Mouse (Mus musculus) liver, embryonic 18 days (tissue): Measurements from ENCODE around the gene Cdh26. TPM values are rescaled to one million over a fixed set of nuclear protein-coding genes. Genes with fewer than 3 reads are reported as not detected.

Experiments
- polyA plus RNA-seq: library from polyadenylated mRNA; depleted of rRNA; stranded (reverse); fragments of >200 nt; gene quantifications from 2 replicates; pipeline ENCODE4 v1.2.3, GENCODE M21; 2012; rRNA removed

The Cdh26 gene
- polyA plus RNA-seq = 0.12 TPM in 2 replicates

DNA sequence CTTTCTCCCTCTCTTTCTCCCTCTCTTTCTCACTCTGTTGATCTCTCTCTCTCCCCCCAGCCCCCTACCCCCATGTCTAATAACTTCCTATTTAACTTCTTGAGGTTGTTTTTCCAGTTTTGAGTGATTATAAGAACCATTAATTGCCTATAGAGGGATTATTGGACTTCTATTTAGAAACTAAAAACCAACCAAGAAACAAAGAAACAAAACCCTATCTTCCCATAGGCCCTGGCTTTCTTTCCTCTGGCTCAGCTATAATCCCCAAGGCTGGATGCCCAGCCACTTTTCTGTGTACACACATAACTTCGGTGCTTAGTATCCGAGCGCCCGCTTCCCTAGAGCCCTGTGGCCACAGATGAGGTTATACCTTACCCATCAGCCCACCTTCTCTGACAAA is at the start of gene Cdh26:
Gene Cdh26, plus strand, starts transcription at position 301 of the 400 bp plus-strand sequence.

DNA sequence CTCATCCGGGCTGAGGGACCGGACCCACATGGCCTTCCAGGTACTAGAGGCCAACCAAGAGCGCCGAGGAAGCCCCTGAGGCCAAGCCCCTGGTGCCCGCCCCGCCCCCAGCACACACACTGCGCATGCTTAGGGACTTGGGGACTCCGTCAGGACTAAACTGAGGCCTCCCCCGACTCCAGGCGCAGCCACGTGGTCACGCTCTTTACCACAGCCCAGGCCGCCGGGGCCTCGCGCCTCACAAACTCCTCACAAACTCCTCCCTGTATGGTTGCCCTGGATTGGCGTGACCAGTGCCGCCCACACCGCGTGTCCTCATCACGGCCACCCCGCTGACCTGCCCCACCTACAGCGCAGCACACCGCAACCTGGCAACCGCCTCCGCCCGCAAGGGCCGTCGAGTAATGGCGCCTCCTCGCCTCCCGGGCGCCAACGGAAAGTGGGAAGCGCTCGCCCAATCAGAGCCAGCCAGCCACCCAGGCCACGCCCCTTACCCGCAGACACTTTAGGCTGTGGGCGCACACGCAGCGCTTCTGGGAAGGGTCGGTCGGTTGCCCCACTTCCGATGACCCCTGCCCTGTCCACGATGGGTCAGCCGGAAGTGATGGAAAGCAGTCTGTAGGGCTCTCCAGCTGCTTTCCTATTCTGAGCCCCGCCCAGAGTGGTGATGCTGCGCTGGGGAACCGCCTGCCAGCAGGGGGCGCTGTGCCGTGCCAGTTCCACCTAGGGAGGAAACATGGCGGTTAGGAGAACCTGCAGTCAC is 23.1 kb upstream of the Cdh26 start, which contains the start of gene Sycp2:
Gene Sycp2, minus strand, starts transcription at position 633 of the 763 bp plus-strand sequence.

DNA sequence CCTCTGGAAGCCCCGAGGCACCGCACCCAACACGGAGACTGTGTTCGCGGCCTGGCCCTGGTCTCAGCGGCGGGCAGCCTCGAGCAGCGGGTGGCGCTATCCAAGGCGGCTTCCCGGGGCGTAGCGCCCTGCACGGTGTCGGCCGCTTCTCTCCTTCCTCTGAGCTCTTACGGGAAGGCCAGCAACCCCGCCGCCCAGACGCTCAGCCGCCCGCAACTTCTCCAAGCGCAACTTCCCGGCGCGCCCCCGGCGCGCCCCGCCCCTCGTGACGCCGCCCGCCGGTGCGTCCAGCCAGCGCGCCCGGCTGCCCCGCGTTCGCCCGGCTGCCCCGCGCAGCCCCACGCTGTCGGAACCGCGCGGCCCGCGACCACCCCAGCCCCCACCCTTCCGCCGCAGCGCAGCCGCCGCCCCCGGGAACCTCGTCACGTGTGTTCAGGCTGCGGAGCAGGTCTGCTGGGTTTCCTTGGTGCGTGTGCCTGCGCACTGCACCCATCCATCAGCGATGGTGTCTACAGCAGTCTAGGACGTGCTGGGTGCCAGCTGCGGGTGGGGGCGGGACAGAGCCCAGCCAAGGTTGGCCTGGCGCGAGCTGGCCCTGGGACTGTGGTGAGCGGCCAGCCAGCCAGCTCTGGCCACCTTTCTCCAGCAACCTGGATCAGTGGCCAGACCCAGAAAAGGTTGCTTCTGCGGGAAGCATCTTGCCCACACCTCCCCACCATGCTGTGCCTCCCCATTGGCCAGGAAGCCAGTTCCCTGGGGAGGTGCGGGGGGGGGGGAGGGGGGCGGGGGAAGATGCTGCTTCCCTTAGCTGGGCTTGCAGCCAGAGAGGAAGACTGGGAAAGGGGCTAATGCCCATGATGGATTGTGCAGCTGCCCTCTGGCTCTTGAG is 15.8 kb upstream of the Cdh26 start, which contains the start of the genes Ppp1r3d and Fam217b:
Gene Ppp1r3d, minus strand, starts transcription at position 212 of the 889 bp plus-strand sequence.
Gene Fam217b, plus strand, starts transcription at position 264 of the 889 bp plus-strand sequence.

Other genes with a start within 250 kb of the Cdh26 start
- gene Sycp2, start 22.8 kb upstream of the Cdh26 start, polyA plus RNA-seq = 0.07 and 0.08 TPM in 2 replicates
- gene Ppp1r3d, start 16.1 kb upstream of the Cdh26 start, polyA plus RNA-seq = 0.75 and 0.79 TPM in 2 replicates
- gene Fam217b, start 16.0 kb upstream of the Cdh26 start, polyA plus RNA-seq = 0.56 and 0.59 TPM in 2 replicates